Mouse (Mus musculus): ENCODE measurements around the gene Itih5.
A peak's percentile ranks its signal among the peaks of the same experiment; 100 is the strongest.

The Itih5 gene

GRCm38 (mm10) chr2:10167283-10167682 is 13.9 kb downstream of the Itih5 start:
- no peak for DNase-seq (ENCODE audit: low read depth, low spot score)

- DNase-seq (ENCODE audit: low read depth, low spot score), result peak; percentile 30
Observed at GRCm38 (mm10) chr2:10168016-10168415, 14.6 kb downstream of the Itih5 start.

GRCm38 (mm10) chr2:10169991-10170390 is 16.6 kb downstream of the Itih5 start:
- peak; percentile 51 for DNase-seq (ENCODE audit: low read depth, low spot score)

GRCm38 (mm10) chr2:10193553-10193952 is 40.2 kb downstream of the Itih5 start:
- DNase-seq (ENCODE audit: low read depth, low spot score), result no peak

GRCm38 (mm10) chr2:10195162-10195561 is 41.8 kb downstream of the Itih5 start:
- DNase-seq (ENCODE audit: low read depth, low spot score), result no peak

- no peak for DNase-seq (ENCODE audit: low read depth, low spot score)
Observed at GRCm38 (mm10) chr2:10199326-10199725, 46.0 kb downstream of the Itih5 start.

GRCm38 (mm10) chr2:10200736-10201285 is 47.4 kb downstream of the Itih5 start:
- DNase-seq (ENCODE audit: low read depth, low spot score), result no peak

- DNase-seq (ENCODE audit: low read depth, low spot score), result no peak
Observed at GRCm38 (mm10) chr2:10204301-10204700, 50.9 kb downstream of the Itih5 start.

GRCm38 (mm10) chr2:10213468-10213867 is 60.1 kb downstream of the Itih5 start:
- DNase-seq (ENCODE audit: low read depth, low spot score), result no peak

- DNase-seq (ENCODE audit: low read depth, low spot score), result no peak
Observed at GRCm38 (mm10) chr2:10215876-10216565, 62.6 kb downstream of the Itih5 start.

- DNase-seq (ENCODE audit: low read depth, low spot score), result peak; percentile 79
Observed at GRCm38 (mm10) chr2:10216566-10217247, 63.3 kb downstream of the Itih5 start.

- DNase-seq (ENCODE audit: low read depth, low spot score), result no peak
Observed at GRCm38 (mm10) chr2:10221862-10222261, 68.5 kb downstream of the Itih5 start.

GRCm38 (mm10) chr2:10226907-10227306 is 73.5 kb downstream of the Itih5 start:
- no peak for DNase-seq (ENCODE audit: low read depth, low spot score)

GRCm38 (mm10) chr2:10231971-10232370 is 78.6 kb downstream of the Itih5 start:
- DNase-seq (ENCODE audit: low read depth, low spot score), result peak; percentile 20

GRCm38 (mm10) chr2:10236554-10236953 is 83.2 kb downstream of the Itih5 start:
- DNase-seq (ENCODE audit: low read depth, low spot score), result no peak

GRCm38 (mm10) chr2:10242970-10243369 is 89.6 kb downstream of the Itih5 start:
- peak; percentile 6 for DNase-seq (ENCODE audit: low read depth, low spot score)

GRCm38 (mm10) chr2:10250441-10250840 is 97.1 kb downstream of the Itih5 start:
- peak; percentile 41 for DNase-seq (ENCODE audit: low read depth, low spot score)

- DNase-seq (ENCODE audit: low read depth, low spot score), result no peak
Observed at GRCm38 (mm10) chr2:10250926-10251325, 97.6 kb downstream of the Itih5 start.

- no peak for DNase-seq (ENCODE audit: low read depth, low spot score)
Observed at GRCm38 (mm10) chr2:10251466-10251865, 98.1 kb downstream of the Itih5 start.

GRCm38 (mm10) chr2:10252016-10252415 is 98.6 kb downstream of the Itih5 start:
- no peak for DNase-seq (ENCODE audit: low read depth, low spot score)

GRCm38 (mm10) chr2:10253351-10253750 is 100.0 kb downstream of the Itih5 start:
- no peak for DNase-seq (ENCODE audit: low read depth, low spot score)

- no peak for DNase-seq (ENCODE audit: low read depth, low spot score)
Observed at GRCm38 (mm10) chr2:10256949-10257348, 103.6 kb downstream of the Itih5 start.

- no peak for DNase-seq (ENCODE audit: low read depth, low spot score)
Observed at GRCm38 (mm10) chr2:10258312-10258711, 104.9 kb downstream of the Itih5 start.
